Mouse (Mus musculus) neutrophil, adult 59 days (primary cell): ENCODE data around the gene Rbbp4. TPM values are rescaled to one million over a fixed set of nuclear protein-coding genes. Genes with fewer than 3 reads are reported as not detected.

ENCODE experiments used
- total RNA-seq, 2 experiments: library from RNA; stranded (reverse); gene quantifications; 1 replicate in 1 of 2; 2 replicates in 1 of 2; pipeline ENCODE4 v1.2.4; 2023

The Rbbp4 gene
- total RNA-seq: 100 to 1,000 TPM; 110 to 145 TPM

DNA sequence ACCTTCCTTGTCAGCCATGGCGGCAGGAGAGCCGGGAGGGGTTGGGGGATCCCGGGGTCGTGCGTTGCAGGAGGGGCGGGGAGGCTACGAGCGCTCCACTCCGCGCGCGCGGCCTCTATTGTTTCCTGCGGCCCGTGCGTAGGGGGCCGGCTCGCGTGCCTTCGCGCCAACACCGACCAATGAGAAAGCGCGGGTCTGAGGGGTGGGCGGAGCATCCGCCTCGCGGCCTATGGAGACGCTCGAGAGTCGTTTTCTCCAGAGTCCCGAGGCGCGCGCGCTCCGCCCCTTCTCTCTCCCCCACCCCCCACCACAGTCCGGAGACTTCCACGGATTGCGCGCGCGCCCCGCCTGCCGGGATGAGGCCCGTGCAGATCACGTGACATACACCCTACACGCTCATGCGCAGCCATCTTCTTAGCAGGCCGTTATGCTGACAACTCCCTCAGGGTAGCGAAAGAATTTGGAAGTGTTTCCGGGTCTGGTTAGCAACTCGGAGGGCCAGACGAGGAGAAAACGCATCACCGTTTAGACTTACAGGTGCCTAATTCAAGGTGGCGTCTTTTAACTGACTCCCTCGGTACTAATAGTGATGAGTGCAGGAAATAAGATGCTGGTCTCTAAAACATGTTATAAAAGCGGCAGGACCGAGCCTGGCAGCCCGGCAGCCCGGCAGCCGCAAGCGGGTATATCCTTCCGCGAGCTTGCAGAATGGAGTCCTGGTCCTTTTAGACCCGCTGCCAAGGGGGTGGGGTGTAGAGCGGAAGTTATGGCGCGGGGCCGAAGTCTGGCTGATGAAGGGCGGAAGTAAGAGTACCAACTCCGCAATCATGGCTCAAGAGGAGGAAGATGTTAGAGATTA is at the start of gene Rbbp4, which contains the start of gene Zbtb8os:
Gene Rbbp4, minus strand, starts transcription at position 155 of the 859 bp plus-strand sequence.
Gene Zbtb8os, plus strand, starts transcription at position 480 of the 859 bp plus-strand sequence.

GRCm38 (mm10) chr4:129377601-129378390 is 42.6 kb upstream of the Rbbp4 start, which contains the start of gene Zbtb8a:
Gene Zbtb8a (minus strand): TSS chr4:129378116.

DNA sequence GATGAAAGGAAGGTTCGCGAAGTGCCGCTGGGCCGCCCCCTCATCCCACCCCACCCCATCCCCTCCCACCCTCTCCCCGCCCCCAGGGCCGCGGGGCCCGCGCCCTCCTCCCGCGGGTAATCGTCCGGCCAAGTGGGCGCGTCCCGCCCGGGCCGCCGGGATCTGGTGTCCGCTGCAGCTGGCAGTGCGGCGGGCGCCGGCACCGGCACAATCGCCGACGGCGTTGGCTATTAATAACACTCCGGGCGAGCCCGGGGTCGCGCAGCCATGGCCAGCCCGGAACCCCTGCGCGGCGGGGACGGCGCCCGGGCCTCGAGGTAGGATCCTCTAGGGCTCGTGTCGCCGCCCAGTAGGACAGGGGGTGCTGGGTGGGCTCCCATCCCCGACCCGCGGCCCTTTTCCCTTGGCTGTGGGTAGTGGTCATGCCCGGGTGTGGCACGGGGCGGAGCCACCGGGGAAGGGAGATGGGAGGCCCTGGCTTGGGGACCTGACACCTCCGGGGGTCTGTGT is 47.6 kb downstream of the Rbbp4 start, which contains the start of gene Sync:
Gene Sync, plus strand, starts transcription at position 146 of the 510 bp plus-strand sequence.

DNA sequence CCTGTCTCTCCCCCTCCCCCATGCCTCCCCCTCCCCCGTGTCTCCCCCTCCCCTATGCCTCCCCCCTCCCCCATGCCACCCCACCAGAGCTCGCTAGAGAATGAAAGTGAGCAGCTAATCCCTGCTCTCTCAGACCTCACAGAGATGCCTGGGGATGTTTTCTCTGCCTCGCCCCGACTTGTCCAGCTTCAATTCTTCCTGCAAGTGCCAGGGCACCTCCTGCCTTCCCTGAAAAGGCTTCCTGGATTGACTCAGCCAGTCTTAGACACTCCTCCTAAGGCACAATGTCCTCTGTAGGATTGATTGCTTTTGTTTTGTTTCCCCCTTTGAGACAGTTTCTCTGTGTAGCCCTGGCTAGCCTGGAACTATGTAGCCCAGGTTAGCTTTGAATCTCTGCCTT is 74.0 kb downstream of the Rbbp4 start, which contains the start of gene C77080:
Gene C77080, minus strand, starts transcription at position 209 of the 400 bp plus-strand sequence.

Other genes with a start within 250 kb of the Rbbp4 start
- not detected for gene Tmem54, start 229.8 kb downstream of the Rbbp4 start, total RNA-seq
- not detected for gene Hpca, start 213.3 kb downstream of the Rbbp4 start, total RNA-seq
- gene Fndc5, start 198.4 kb downstream of the Rbbp4 start, total RNA-seq: not detected
- gene S100pbp, start 145.6 kb downstream of the Rbbp4 start, total RNA-seq: 10 to 100 TPM; 12.1 to 12.9 TPM
- 10 to 100 TPM; 21.6 to 25.2 TPM for gene Yars, start 145.6 kb downstream of the Rbbp4 start, total RNA-seq
- gene C77080, start 74.0 kb downstream of the Rbbp4 start, total RNA-seq: not detected
- gene Sync, start 47.8 kb downstream of the Rbbp4 start, total RNA-seq: not detected
- 10 to 100 TPM; 23.7 to 24.7 TPM for gene Zbtb8os, start 325 bp upstream of the Rbbp4 start, total RNA-seq
- gene Zbtb8a, start 42.7 kb upstream of the Rbbp4 start, total RNA-seq: 1 to 10 TPM in 1 of 2 experiments, under 1 TPM in 1; 0.73 to 1.4 TPM
- gene Zbtb8b, start 105.5 kb upstream of the Rbbp4 start, total RNA-seq: not detected
- gene Bsdc1, start 126.2 kb upstream of the Rbbp4 start, total RNA-seq: 10 to 100 TPM; 88.5 to 95.7 TPM
- gene Tssk3, start 155.7 kb upstream of the Rbbp4 start, total RNA-seq: not detected
- under 1 TPM in 1 of 2 experiments, not detected in 1; 0.73 TPM for gene Fam229a, start 155.8 kb upstream of the Rbbp4 start, total RNA-seq
- 10 to 100 TPM; 73.9 to 96.8 TPM for gene Marcksl1, start 178.2 kb upstream of the Rbbp4 start, total RNA-seq
- gene Hdac1, start 207.3 kb upstream of the Rbbp4 start, total RNA-seq: 10 to 100 TPM; 63.3 to 68.1 TPM
- 1 to 10 TPM; 1.2 to 2.3 TPM for gene Lck, start 238.3 kb upstream of the Rbbp4 start, total RNA-seq
- not detected for gene Fam167b, start 243.2 kb upstream of the Rbbp4 start, total RNA-seq